Mouse (Mus musculus): ENCODE data around the gene Gm12887. TPM values are rescaled to one million over a fixed set of nuclear protein-coding genes. Genes with fewer than 3 reads are reported as not detected.

The Gm12887 gene
- polyA plus RNA-seq (2012): not detected in 2 replicates

DNA sequence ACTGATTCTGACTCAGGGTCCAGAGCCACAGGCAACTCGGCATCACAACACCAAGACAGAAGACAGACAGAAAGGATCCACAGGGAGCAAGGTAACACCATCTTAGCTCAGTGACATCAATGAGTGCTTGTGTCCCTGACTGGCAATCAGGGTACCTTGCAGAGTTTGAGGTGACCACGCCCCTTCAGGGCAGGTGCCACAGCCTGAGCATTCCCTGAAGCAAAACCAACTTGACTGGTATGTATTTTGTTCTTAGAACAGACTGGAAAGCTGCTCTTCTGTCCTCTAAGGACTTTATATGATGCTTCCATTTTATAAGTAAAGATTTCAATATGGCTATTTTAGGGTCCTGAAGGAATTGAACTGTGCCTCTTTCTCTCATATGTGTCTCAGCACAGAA, at the start of gene Gm12887:
Gene Gm12887 (minus strand): TSS at position 101 of the 400 bp plus-strand sequence.
- no peak for TF ChIP-seq GATA1 (IDR thresholded peaks at IDR 0.05; ENCODE audit: low read length)

- no peak for TF ChIP-seq GATA1 (IDR thresholded peaks at IDR 0.05; ENCODE audit: low read length)
Observed at GRCm38 (mm10) chr4:121657040-121657439, 35.1 kb upstream of the Gm12887 start.

Other genes with a start within 250 kb of the Gm12887 start
- not detected in 2 replicates for gene Gm12886, start 199.0 kb downstream of the Gm12887 start, polyA plus RNA-seq (2012)

All from G1E-ER4 (cell line).